Mouse (Mus musculus) right cerebral cortex, postnatal 25 days (tissue): ENCODE measurements around the gene Epha4.

Source experiments
- DNase-seq: peaks from one replicate; pipeline ENCODE4 v3.0.0; 2022

Epha4 gene

DNA sequence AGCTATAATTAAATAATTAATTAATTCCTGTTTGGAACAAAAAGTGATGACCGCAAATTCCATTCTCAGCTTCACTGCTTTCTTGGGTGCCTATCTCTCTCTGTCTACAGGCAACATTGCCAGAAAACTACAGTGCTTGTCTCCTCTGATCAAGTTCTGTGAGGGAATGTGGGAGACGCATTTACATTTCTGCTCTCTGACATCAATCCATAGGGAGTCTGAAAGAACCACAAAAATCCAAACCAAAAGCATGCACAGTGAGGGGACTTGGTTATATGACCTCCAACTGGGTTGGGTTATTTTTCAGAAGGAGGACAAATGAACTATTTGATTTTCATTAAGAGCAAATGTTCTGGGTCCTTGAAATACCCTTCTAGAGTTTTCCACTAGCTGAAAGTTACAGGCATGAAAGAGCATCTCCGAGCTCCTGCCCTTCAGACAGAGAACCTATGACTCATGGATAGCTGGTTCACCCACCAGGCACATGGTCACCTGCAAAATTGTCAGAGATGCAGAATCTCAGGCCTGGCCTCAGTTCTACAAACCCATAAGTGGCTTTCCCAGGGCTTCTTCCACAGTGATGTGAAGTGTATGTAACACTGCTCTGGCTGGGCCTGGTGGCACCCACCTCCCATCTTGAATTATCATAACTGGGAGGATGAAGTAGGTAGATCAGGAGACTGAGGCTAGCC, 75.4 kb downstream of the Epha4 start:
- DNase-seq, result no peak

DNA sequence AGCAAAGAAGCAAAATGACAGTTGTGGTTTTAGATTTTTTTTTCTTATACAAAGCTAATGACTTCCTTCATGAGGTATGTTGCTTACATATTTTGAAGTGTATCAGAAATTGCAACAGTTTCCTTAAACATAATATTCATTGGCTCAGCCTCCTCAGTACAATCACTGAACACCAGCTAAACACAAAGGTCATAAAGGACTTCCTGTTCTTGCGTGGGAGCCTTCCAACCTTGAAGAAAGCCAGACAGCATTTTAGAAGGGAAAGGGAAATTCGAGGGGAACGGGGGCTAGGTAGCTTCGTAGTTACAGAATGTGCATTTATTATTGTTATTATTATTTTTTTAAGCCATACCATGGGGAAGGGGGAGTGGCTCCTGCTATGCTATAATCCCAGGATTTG, 76.2 kb downstream of the Epha4 start:
- DNase-seq, result no peak

GRCm38 (mm10) chr1:77437881-77438610, 76.8 kb downstream of the Epha4 start:
- no peak for DNase-seq

GRCm38 (mm10) chr1:77435045-77435444, 79.8 kb downstream of the Epha4 start:
- DNase-seq, result no peak

GRCm38 (mm10) chr1:77433148-77433547, 81.7 kb downstream of the Epha4 start:
- DNase-seq, result no peak

DNA sequence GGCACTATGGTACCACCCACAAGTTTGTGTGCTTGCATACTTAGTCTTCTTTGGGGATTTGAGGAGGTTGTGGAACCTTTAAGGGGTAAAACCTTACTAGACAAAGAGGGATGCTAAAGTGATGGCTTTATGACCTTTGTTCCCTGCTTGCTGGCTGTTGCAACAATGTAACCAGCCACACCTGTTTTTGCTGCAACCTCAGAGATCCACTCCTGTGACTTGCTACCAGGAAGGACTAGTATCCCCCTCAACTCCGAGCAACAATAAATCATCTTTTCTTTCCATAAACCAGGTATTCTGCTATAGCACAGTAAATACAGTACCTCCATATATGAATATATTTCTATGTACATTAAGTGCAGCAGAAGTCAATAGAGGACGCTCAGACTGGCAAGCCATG, 82.4 kb downstream of the Epha4 start:
- DNase-seq, result no peak

DNA sequence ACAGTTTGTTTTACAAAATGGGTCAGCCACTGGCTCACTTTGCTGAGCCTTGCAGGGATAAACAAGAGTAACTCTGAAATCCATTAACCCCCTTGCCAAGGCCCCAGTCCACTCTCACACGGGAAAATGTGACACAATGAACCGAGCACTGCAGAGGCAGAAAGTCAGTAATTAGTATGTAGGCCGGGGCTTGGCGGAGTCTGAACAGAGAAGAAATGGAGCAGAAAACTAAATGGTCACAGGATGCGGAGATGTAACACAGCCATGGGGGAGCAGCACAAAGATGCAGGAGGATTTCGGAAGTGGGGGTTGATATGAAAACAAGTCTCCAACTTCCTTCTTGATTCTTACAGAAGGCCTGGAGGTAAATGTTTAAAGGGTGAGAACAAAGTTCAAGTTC, 85.7 kb downstream of the Epha4 start:
- no peak for DNase-seq

DNA sequence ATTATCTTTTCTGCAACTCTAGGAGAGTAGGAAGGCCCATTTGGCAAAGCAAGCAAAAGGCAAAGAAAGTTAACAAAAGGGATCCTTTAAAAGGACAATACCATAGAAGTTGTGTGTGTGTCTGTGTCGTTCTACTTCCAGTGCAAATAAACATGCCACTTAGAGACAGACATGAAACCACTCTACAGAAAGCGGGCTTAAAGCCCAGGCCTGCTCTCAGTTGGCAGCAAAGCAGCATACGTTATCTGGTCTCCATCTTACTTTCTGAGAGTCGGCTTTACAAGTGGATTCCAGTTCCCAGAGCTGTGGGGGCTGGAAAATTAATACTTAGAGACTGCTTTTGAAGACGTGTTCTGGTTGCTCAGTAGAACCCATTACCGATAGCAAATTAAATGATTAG, 87.9 kb downstream of the Epha4 start:
- no peak for DNase-seq

DNA sequence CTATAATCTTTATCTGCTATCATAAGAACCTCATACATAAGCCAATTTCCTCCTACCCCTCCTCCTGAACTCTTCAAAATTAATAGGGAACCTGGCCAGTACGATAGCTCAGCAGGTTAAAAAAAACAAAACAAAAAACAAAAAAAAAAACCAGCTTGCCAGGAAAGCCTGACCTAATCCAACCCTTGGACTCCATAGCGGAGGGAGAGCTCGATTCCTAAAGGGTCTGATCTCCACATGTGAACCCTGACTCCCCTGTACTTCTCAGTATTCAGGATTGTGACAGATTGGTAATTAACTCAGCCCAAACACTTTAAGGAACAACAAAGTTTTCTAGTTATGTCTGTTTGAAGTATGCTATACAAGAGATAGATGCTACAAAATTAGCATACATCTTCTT, 89.7 kb downstream of the Epha4 start:
- no peak for DNase-seq

- no peak for DNase-seq
Observed at GRCm38 (mm10) chr1:77421081-77421480, 93.8 kb downstream of the Epha4 start.

GRCm38 (mm10) chr1:77420348-77420747, 94.5 kb downstream of the Epha4 start:
- DNase-seq, result no peak

DNA sequence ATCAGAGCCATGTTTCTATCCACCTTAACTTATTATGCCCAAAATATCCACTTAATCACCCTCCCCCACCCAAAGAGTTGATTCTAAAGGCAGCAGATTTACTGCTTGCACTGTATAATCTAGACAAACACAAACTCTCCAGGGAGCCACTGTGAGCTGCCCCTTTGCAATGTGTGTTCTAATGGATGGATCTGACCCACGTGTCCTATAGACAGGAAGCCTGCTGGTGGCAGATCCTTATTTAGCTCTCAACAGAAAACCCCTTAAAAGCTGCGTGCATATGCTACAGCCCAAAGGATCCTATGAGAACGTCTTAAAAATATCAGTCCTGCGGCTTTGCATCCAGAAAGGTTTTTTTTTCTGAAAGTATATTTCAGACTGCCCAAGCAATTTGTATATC, 98.0 kb downstream of the Epha4 start:
- no peak for DNase-seq

GRCm38 (mm10) chr1:77412871-77413669, 101.8 kb downstream of the Epha4 start:
- no peak for DNase-seq

GRCm38 (mm10) chr1:77412285-77412684, 102.6 kb downstream of the Epha4 start:
- no peak for DNase-seq

DNA sequence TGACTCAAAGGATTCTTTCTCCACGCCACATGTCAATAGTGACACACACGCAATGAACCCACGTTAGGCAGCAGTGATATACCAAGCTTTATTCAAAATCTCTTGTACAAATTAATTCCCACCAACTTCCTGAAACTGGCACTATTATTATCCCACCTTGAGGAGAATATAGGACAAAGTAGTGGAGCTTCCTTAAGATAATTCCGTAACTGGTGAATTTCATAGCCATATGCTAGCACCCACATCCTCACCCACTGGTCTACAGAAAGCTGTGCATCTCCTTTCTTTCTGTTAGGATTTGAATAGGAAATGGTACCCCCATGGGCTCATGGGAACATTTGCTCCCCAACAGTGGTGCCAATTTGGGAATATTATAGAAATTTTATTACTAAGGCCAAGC, 103.7 kb downstream of the Epha4 start:
- DNase-seq, result no peak

GRCm38 (mm10) chr1:77410716-77411115, 104.2 kb downstream of the Epha4 start:
- DNase-seq, result no peak

DNA sequence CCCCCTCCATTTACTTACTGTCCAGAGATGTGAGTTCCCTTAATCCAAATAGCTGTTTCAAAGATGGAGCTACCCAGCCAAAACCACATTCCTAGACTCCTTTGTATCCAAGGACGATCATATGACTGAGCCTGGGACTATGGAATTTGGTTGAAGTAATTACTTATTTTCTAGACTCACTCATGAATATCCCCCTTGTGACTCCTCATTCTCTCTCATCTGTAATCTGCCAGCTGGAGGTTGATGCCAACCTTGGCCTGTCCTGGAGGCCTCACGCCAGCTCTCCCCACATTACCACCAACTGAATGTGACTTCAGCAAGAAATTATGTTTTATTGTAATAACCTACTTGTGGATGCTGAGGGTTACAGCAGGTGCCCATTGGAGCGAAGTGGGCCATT, 104.7 kb downstream of the Epha4 start:
- DNase-seq, result no peak

GRCm38 (mm10) chr1:77409509-77409908, 105.4 kb downstream of the Epha4 start:
- no peak for DNase-seq

DNA sequence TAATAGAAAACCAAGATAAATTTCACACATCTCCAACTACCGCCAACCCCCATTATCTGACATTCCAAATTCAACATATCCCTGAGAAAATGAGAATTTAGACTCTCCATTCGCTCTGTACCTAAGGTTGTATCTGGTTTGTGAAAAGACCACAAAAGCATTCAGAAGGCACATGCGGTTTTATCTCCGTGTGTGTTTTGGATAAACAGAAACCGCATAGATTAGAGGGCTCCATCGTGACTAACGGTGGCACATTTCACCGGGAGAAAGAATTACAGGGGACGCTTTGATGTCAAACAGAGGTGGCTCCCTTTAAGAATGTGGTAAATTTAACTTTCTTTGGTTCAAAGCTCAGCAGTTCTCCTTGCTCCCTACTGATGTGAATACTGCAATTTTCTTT, 107.5 kb downstream of the Epha4 start:
- DNase-seq, result no peak

DNA sequence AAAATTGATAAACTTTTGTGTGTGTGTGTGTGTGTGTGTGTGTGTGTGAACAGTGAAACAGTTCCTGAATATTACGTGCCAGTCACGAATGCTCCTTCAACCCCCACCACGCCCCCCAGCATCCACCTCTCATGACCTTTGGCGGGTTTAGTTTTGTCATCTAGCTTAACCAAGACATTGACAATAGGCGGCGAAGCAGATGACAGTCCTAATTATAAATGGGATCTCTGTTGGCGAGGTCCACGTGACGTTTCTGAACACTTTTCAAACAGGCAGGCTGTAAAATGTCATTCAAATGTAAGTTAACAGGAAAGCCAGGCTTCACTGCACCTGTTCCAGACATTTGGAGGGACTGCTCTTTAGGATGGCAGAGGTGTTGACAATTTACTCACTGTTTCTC, 108.3 kb downstream of the Epha4 start:
- no peak for DNase-seq

DNA sequence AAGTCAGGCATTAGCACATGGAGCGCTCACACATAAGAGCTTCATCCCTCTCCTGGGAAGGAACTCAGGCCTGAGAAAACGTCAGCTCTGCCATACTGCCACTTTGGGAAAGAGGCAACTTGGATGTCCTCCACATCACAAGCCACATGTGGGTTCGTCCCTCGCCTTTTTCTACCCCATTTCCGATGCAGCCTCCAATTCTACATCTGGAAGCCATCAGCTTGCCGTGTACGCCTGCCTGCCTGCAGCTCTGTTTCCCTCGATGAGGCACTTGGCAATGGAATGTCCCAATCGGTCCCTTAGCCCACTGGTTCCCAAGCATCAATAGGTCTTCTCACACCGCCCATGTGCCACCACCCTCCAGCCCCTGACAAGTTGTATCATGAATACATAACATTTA, 110.4 kb downstream of the Epha4 start:
- DNase-seq, result no peak

DNA sequence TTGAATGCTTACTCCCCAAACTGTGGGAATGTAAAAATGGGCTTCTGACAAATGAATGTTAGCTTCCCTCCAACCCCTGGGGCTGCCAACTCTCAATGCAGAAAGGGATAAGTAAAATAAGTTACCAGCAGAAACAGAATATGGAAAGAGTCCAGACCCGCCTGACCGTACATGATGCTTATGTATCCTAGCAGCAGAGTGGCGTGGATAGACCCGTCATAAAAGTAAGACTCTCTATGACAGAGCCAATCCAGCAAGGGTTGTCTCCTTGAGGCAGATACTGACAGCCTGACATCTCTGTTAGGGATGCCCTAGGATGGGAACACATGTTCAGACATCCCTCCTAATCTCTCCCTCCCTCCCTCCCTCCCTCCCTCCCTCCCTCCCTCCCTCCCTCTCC, 111.9 kb downstream of the Epha4 start:
- no peak for DNase-seq

DNA sequence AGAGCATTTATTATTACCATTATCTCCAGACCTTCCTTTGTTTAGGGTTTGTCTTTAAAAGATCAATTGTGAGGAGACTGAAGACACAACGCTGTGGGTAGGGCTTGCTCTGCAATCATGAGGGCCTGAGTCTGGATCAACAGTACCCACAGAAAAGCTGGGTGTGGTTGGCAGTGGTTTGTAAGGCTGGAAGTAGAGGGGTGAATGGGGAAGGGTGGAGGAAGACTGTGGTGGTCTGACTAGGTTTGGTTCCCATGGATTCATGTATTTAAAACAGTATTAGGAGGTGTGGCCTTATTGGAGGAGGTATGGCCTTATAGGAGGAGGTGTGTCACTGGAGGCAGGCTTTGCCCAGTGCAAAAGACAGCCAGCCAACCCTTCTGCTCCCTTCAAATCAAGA, 113.4 kb downstream of the Epha4 start:
- no peak for DNase-seq

- DNase-seq, result no peak
Observed at GRCm38 (mm10) chr1:77391590-77391989, 123.3 kb downstream of the Epha4 start.
